Mouse (Mus musculus) liver, embryonic 13.5 days (tissue): Measurements from ENCODE around the gene Srsf9. TPM values are rescaled to one million over a fixed set of nuclear protein-coding genes. Genes with fewer than 3 reads are reported as not detected.
"Not testable (repeated sequence)": the region's sequence is repeated elsewhere in the genome, so short reads cannot be mapped to it uniquely, and the experiment has no call there.

ENCODE experiments used
- ATAC-seq: fragments of 200-750 bp; cut with Nextera tagmentation; 2 replicates; pipeline ENCODE4 v1.8.0; 2017; ENCODE audit warnings: low read depth, mild to moderate bottlenecking, moderate number of reproducible peaks, moderate library complexity
- DNase-seq: peaks from one replicate; pipeline ENCODE4 v3.0.0; 2022
- H3K27ac ChIP-seq: fragments of 300-500 bp; sonication (generic); 2 replicates; pipeline ENCODE4 v1.5.1; 2015; ENCODE audit warnings: moderate library complexity, mild to moderate bottlenecking, inconsistent platforms
- H3K27me3 ChIP-seq: fragments of 300-500 bp; sonication (generic); 2 replicates; pipeline ENCODE4 v1.6.1; 2015; ENCODE audit warnings: mild to moderate bottlenecking, inconsistent platforms
- H3K36me3 ChIP-seq: fragments of 300-500 bp; sonication (generic); 2 replicates; pipeline ENCODE4 v1.6.1; 2015; ENCODE audit warnings: mild to moderate bottlenecking, inconsistent platforms
- H3K4me1 ChIP-seq: fragments of 300-500 bp; sonication (generic); replicated peaks from 2 replicates; pipeline ENCODE4 v1.6.1; 2015; ENCODE audit warnings: inconsistent platforms
- H3K4me2 ChIP-seq: fragments of 300-500 bp; sonication (generic); 2 replicates; pipeline ENCODE4 v1.6.1; 2015; ENCODE audit warnings: inconsistent platforms, mild to moderate bottlenecking, moderate library complexity
- H3K4me3 ChIP-seq: fragments of 300-500 bp; sonication (generic); replicated peaks from 2 replicates; pipeline ENCODE4 v1.5.1; 2015; ENCODE audit warnings: mild to moderate bottlenecking, inconsistent platforms
- H3K9ac ChIP-seq: fragments of 300-500 bp; sonication (generic); 2 replicates; pipeline ENCODE4 v1.6.1; 2015; ENCODE audit warnings: mild to moderate bottlenecking, inconsistent platforms
- H3K9me3 ChIP-seq: fragments of 300-500 bp; sonication (generic); replicated peaks from 2 replicates; pipeline ENCODE4 v1.6.1; 2016; ENCODE audit warnings: inconsistent platforms
- WGBS: fragments of 180-500 bp; shearing (Covaris S2); methylation state at CpG from one replicate; pipeline ENCODE4 v1.1.7; 2015; ENCODE audit not compliant: insufficient replicate concordance; 5-methylcytosine and 5-hydroxymethylcytosine counted together
- polyA plus RNA-seq: library from polyadenylated mRNA; unstranded; fragments of >200 nt; fragmentation: Nextera tagmentation; extraction: Ambion mirVana; gene quantifications from 2 replicates; pipeline ENCODE4 v1.2.1, GENCODE M21; 2015

Srsf9 gene
- polyA plus RNA-seq, 1 experiment from 2014 or later: 130 TPM

- DNase-seq: no peak
- no peak for ATAC-seq
- H3K9ac ChIP-seq: peak overlapping the region; percentile 83
- H3K4me1 ChIP-seq: peaks cover 43% of the 10 kb centered on the region
- H3K27ac ChIP-seq: peak overlapping the region; percentile 89
- no peaks in the 10 kb centered on the region for H3K27me3 ChIP-seq
- peak overlapping the region; percentile 89 for H3K4me3 ChIP-seq
- H3K36me3 ChIP-seq: peaks cover 28% of the 10 kb centered on the region
- H3K4me2 ChIP-seq: peak overlapping the region; percentile 98
- 35% methylated on average over 13 of the region's 13 CpGs for WGBS
- no peaks in the 10 kb centered on the region for H3K9me3 ChIP-seq
Observed at GRCm38 (mm10) chr5:115301615-115302014, 25.4 kb upstream of the Srsf9 start.

- peak overlapping the region; percentile 83 for H3K9ac ChIP-seq
- peak overlapping the region; percentile 89 for H3K4me3 ChIP-seq
Observed at GRCm38 (mm10) chr5:115302190-115302589, 24.8 kb upstream of the Srsf9 start.

GRCm38 (mm10) chr5:115312354-115312753 is 14.6 kb upstream of the Srsf9 start:
- DNase-seq: peak; percentile 22
- WGBS: 24% methylated on average over 4 of the region's 4 CpGs
- H3K4me3 ChIP-seq: peak overlapping the region; percentile 20
- H3K9ac ChIP-seq: peak overlapping the region; percentile 46
- H3K27me3 ChIP-seq: no peaks in the 10 kb centered on the region; the same call in 1 of the 2 replicates
- peak overlapping the region; percentile 61 for H3K4me2 ChIP-seq
- H3K4me1 ChIP-seq: peaks cover 43% of the 10 kb centered on the region
- H3K36me3 ChIP-seq: no peaks in the 10 kb centered on the region
- H3K9me3 ChIP-seq: no peaks in the 10 kb centered on the region
- ATAC-seq: peak; percentile 86
- H3K27ac ChIP-seq: peak overlapping the region; percentile 84

More at GRCm38 (mm10) chr5:115302190-115302589, 24.8 kb upstream of the Srsf9 start:
- Histone ChIP-seq H3K36me3 (peaks cover 23% of the 10 kb centered on the region), H3K4me1 (peaks cover 38% of the 10 kb centered on the region), H3K27ac (peak overlapping the region; percentile 89), H3K4me2 (peak overlapping the region; percentile 98)
- WGBS: 61% methylated on average over 6 of the region's 7 CpGs
- not testable (repeated sequence) for H3K27me3 ChIP-seq, ATAC-seq, H3K9me3 ChIP-seq, DNase-seq

- Histone ChIP-seq H3K36me3 (no peaks in the 10 kb centered on the region), H3K9me3 (no peaks in the 10 kb centered on the region), H3K4me1 (peaks cover 49% of the 10 kb centered on the region), H3K4me3 (peak overlapping the region; percentile 20), H3K4me2 (peak overlapping the region; percentile 61), H3K27ac (peak overlapping the region; percentile 84), H3K9ac (peak overlapping the region; percentile 46), H3K27me3 (no peaks in the 10 kb centered on the region; the same call in 1 of the 2 replicates)
- peak; percentile 34 for DNase-seq
- ATAC-seq: peak; percentile 80
- 35% methylated on average over 10 of the region's 10 CpGs for WGBS
Observed at GRCm38 (mm10) chr5:115312816-115313667, 13.9 kb upstream of the Srsf9 start.

GRCm38 (mm10) chr5:115313668-115313943 is 13.4 kb upstream of the Srsf9 start:
- no peak for DNase-seq
- Histone ChIP-seq H3K36me3 (no peaks in the 10 kb centered on the region), H3K4me2 (peak overlapping the region; percentile 61), H3K9ac (peak overlapping the region; percentile 46), H3K27me3 (no peaks in the 10 kb centered on the region), H3K4me3 (no peak overlapping the region), H3K9me3 (no peaks in the 10 kb centered on the region), H3K27ac (peak overlapping the region; percentile 84), H3K4me1 (peaks cover 55% of the 10 kb centered on the region)
- no peak for ATAC-seq
- 24% methylated on average over 5 of the region's 5 CpGs for WGBS

GRCm38 (mm10) chr5:115316968-115317644 is 9.9 kb upstream of the Srsf9 start:
- H3K4me2 ChIP-seq: peak overlapping the region; percentile 4; the same call in 1 of the 2 replicates
- ATAC-seq (no peak), DNase-seq (no peak)
- 0 out of 2 replicates have a peak overlapping the region, but pooled peaks have one; percentile 33 for H3K9ac ChIP-seq
- WGBS: 31% methylated on average over 14 of the region's 14 CpGs
- H3K9me3 ChIP-seq: no peaks in the 10 kb centered on the region
- H3K27ac ChIP-seq: peak overlapping the region; percentile 64
- no peaks in the 10 kb centered on the region for H3K27me3 ChIP-seq
- H3K4me1 ChIP-seq: peaks cover 61% of the 10 kb centered on the region
- no peaks in the 10 kb centered on the region for H3K36me3 ChIP-seq
- H3K4me3 ChIP-seq: no peak overlapping the region

GRCm38 (mm10) chr5:115317645-115318328 is 9.2 kb upstream of the Srsf9 start:
- no peak overlapping the region for H3K4me3 ChIP-seq
- 17% methylated on average over 10 of the region's 10 CpGs for WGBS
- H3K27ac ChIP-seq: peak overlapping the region; percentile 64
- no peaks in the 10 kb centered on the region for H3K36me3 ChIP-seq
- peaks cover 54% of the 10 kb centered on the region for H3K4me1 ChIP-seq
- H3K4me2 ChIP-seq: peak overlapping the region; percentile 4
- no peaks in the 10 kb centered on the region for H3K27me3 ChIP-seq
- DNase-seq: no peak
- H3K9ac ChIP-seq: peak overlapping the region; percentile 33; the same call in 1 of the 2 replicates
- ATAC-seq: no peak
- H3K9me3 ChIP-seq: no peaks in the 10 kb centered on the region

- Histone ChIP-seq H3K27ac (peak overlapping the region; percentile 75), H3K4me1 (peaks cover 39% of the 10 kb centered on the region), H3K9ac (peak overlapping the region; percentile 76), H3K4me2 (peak overlapping the region; percentile 84), H3K36me3 (no peaks in the 10 kb centered on the region), H3K9me3 (no peaks in the 10 kb centered on the region), H3K4me3 (peak overlapping the region; percentile 56), H3K27me3 (no peaks in the 10 kb centered on the region)
- peak; percentile 59 for DNase-seq
- WGBS: under 1% methylated on average over 22 of the region's 22 CpGs
- peak; percentile 74 for ATAC-seq
Observed at GRCm38 (mm10) chr5:115319004-115319940, 7.7 kb upstream of the Srsf9 start.

GRCm38 (mm10) chr5:115326256-115326831 is 633 bp upstream of the Srsf9 start:
- DNase-seq (peak; percentile 68), ATAC-seq (peak; percentile 85)
- Histone ChIP-seq H3K4me1 (peaks cover 53% of the 10 kb centered on the region), H3K36me3 (peaks cover 22% of the 10 kb centered on the region), H3K27ac (peak overlapping the region; percentile 95), H3K9ac (peak overlapping the region; percentile 99), H3K4me2 (peak overlapping the region; percentile 86), H3K27me3 (no peaks in the 10 kb centered on the region), H3K4me3 (peak overlapping the region; percentile 96), H3K9me3 (no peaks in the 10 kb centered on the region)
- 9% methylated on average over 11 of the region's 11 CpGs for WGBS
